Mouse (Mus musculus) hindbrain, embryonic 16.5 days (tissue): ENCODE results near the gene Polrmt. TPM values are rescaled to one million over a fixed set of nuclear protein-coding genes. Genes with fewer than 3 reads are reported as not detected.

ENCODE experiments used
- ATAC-seq: fragments of 200-750 bp; cut with Nextera tagmentation; 2 replicates; pipeline ENCODE4 v1.8.0; 2017; ENCODE audit warnings: moderate TSS enrichment, moderate library complexity
- H3K27ac ChIP-seq: fragments of 300-500 bp; sonication (generic); 2 replicates; pipeline ENCODE4 v1.5.1; 2014; ENCODE audit warnings: low read depth, mild to moderate bottlenecking, control low read depth, low read length, moderate library complexity
- H3K27me3 ChIP-seq: fragments of 300-500 bp; sonication (generic); replicated peaks from 2 replicates; pipeline ENCODE4 v1.6.1; 2014; ENCODE audit warnings: low read length; ENCODE audit not compliant: control insufficient read depth, insufficient read depth
- H3K36me3 ChIP-seq: fragments of 300-500 bp; sonication (generic); 2 replicates; pipeline ENCODE4 v1.6.1; 2014; ENCODE audit warnings: mild to moderate bottlenecking, low read length, moderate library complexity, mixed read lengths; ENCODE audit not compliant: control insufficient read depth, insufficient read depth
- H3K4me1 ChIP-seq: fragments of 300-500 bp; sonication (generic); 2 replicates; pipeline ENCODE4 v1.6.1; 2014; ENCODE audit warnings: low read depth, low read length; ENCODE audit not compliant: control insufficient read depth, insufficient read depth
- H3K4me2 ChIP-seq: fragments of 300-500 bp; sonication (generic); 2 replicates; pipeline ENCODE4 v1.6.1; 2014; ENCODE audit warnings: mild to moderate bottlenecking, low read length, control low read depth, moderate library complexity
- H3K4me3 ChIP-seq: fragments of 300-500 bp; sonication (generic); 2 replicates; pipeline ENCODE4 v1.5.1; 2014; ENCODE audit warnings: mild to moderate bottlenecking, low read length, control low read depth, moderate library complexity
- H3K9ac ChIP-seq: fragments of 300-500 bp; sonication (generic); 2 replicates; pipeline ENCODE4 v1.6.1; 2014; ENCODE audit warnings: low read depth, mild to moderate bottlenecking, control low read depth, low read length, moderate library complexity
- H3K9me3 ChIP-seq: fragments of 300-500 bp; sonication (generic); 2 replicates; pipeline ENCODE4 v1.6.1; 2014; ENCODE audit warnings: mild to moderate bottlenecking, low read length, moderate library complexity; ENCODE audit not compliant: control insufficient read depth
- WGBS: fragments of 180-500 bp; shearing (Covaris S2); extraction: QIAGEN DNeasy Blood & Tissue Kit; methylation state at CpG from one replicate; pipeline ENCODE4 v1.1.7; 2014; 5-methylcytosine and 5-hydroxymethylcytosine counted together
- polyA plus RNA-seq: library from polyadenylated mRNA; unstranded; fragments of >200 nt; fragmentation: Nextera tagmentation; extraction: Ambion mirVana; gene quantifications from 2 replicates; pipeline ENCODE4 v1.2.1, GENCODE M21; 2015

Polrmt gene
- polyA plus RNA-seq, 1 experiment from 2014 or later = 37.1 TPM

DNA sequence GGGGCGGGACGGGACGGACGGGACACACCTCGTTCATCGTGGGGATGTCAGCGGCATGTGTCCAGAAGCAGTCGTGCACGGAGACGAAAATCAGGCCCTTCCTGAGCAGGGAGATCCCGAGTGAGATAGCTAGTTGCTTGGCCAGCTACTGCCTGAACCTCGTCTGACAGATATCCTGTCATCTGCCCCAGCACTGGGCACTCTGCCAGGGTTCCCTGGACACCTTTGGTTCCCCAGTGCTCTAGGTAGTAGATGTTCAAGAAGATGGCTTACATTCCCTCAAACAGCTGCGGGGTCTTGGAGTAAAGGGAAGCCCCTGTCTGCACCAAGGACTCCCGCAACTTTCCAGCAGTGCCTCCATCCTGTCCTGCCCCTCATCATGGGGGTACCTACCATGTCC is 9.7 kb downstream of the Polrmt start:
- H3K9ac ChIP-seq = no peak overlapping the region
- H3K4me1 ChIP-seq = no peaks in the 10 kb centered on the region
- peaks cover 82% of the 10 kb centered on the region for H3K36me3 ChIP-seq
- WGBS = 85% methylated on average over 12 of the region's 14 CpGs
- peaks cover 2% of the 10 kb centered on the region; the same call in 1 of the 2 replicates for H3K27me3 ChIP-seq
- ATAC-seq = no peak
- H3K4me3 ChIP-seq = no peak overlapping the region
- no peak overlapping the region for H3K4me2 ChIP-seq
- H3K27ac ChIP-seq = no peak overlapping the region
- H3K9me3 ChIP-seq = peaks cover 44% of the 10 kb centered on the region

DNA sequence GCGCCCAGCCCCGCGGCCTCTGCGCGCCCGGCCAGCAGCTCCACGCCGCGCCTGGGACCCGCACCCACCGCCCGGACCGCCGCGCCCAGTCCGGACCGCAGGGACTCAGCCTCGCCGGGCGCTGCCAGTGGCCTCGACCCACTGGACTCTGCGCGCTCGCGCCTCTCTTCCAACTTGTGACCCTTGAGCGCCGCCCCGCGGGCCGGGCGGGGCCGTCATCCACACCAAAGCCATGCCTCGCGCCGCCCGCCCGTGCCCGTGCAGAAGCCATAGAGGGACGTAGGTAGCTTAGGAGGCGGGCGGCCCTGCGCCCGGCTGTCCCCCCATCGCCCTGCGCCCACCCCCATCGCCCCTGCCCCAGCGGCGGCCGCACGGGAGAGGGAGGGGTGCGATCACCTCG is 11.0 kb downstream of the Polrmt start:
- Histone ChIP-seq H3K4me3 (no peak overlapping the region), H3K9me3 (peaks cover 37% of the 10 kb centered on the region), H3K36me3 (peaks cover 76% of the 10 kb centered on the region), H3K27ac (no peak overlapping the region), H3K4me2 (no peak overlapping the region; the same call in 1 of the 2 replicates), H3K27me3 (peaks cover 2% of the 10 kb centered on the region; the same call in 1 of the 2 replicates), H3K9ac (no peak overlapping the region), H3K4me1 (no peaks in the 10 kb centered on the region)
- WGBS = 37% methylated on average over 43 of the region's 52 CpGs
- ATAC-seq = no peak

DNA sequence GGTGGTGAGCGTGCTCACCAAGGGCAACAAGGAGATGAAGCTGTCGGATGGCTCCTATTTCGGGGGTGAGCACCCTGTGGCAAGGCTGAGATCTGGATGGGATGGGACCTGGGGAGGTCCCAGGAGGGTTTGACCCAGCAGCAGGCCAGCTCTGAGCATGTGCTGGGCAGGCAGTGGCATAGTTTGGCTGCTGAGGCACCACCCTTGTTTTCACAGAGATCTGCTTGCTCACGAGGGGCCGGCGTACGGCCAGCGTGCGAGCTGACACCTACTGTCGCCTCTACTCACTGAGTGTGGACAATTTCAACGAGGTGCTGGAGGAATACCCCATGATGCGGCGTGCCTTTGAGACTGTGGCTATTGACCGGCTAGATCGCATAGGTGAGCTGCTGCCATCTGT is 12.5 kb downstream of the Polrmt start:
- Histone ChIP-seq H3K9me3 (peaks cover 22% of the 10 kb centered on the region), H3K9ac (no peak overlapping the region), H3K36me3 (peaks cover 61% of the 10 kb centered on the region), H3K4me3 (no peak overlapping the region), H3K27ac (no peak overlapping the region), H3K27me3 (peaks cover 2% of the 10 kb centered on the region; the same call in 1 of the 2 replicates), H3K4me2 (no peak overlapping the region), H3K4me1 (no peaks in the 10 kb centered on the region; the same call in 1 of the 2 replicates)
- no peak for ATAC-seq
- WGBS = 95% methylated on average over 15 of the region's 15 CpGs

DNA sequence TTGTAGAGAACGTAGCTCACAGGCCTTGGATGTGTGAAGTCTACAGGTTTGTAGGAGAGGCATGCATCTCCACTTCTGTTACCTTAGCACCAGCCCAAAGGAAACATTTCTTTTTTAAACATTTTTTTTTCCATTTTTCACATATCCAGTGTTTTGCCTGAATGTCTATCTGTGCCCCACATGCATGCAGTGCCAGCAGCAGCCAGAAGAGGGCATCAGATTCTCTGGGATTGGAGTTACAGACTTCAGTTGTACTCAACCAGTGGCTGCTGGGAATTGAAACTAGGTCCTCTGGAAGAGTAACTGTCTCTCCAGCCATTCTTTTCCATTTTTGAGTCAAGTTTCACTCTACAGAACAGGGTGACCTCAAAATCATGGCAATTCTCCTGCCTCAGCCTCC is 13.9 kb downstream of the Polrmt start:
- Histone ChIP-seq H3K9me3 (peaks cover 8% of the 10 kb centered on the region; the same call in 1 of the 2 replicates), H3K4me2 (no peak overlapping the region), H3K27ac (no peak overlapping the region), H3K4me1 (no peaks in the 10 kb centered on the region; the same call in 1 of the 2 replicates), H3K9ac (no peak overlapping the region), H3K4me3 (no peak overlapping the region), H3K36me3 (peaks cover 48% of the 10 kb centered on the region), H3K27me3 (peaks cover 2% of the 10 kb centered on the region; the same call in 1 of the 2 replicates)
- 100% methylated on average over 1 of the region's 1 CpGs for WGBS
- ATAC-seq = no peak

DNA sequence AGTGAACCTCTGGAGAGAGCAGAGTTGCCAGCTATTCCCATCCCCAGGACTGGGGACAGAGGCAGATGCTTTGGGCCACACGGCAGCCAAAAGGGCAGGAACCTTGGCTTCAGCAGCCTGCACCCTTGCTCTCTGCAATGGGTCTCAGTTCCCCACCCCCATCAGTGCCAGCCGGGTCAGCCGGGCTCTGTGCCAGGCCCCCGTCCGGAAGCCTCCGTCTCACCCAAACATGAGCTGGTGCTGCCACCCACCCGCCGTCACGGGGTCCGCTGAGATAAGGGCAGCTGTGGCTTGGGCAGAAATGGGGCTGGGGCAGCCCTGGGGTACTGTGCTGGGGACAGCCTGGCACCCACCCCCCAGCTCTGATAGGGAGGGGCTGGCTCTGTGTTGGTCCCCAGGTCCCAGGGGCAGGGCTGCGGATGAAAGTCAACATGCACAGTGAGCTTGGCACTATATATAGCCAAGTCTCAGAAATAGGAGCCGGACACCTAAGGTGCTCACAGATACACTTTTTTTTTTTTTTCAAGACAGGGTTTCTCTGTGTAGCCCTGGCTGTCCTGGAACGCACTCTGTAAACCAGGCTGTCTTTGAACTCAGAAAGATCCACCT is 16.9 kb downstream of the Polrmt start:
- ATAC-seq = no peak
- no peak overlapping the region for H3K4me3 ChIP-seq
- no peak overlapping the region for H3K4me2 ChIP-seq
- H3K27me3 ChIP-seq = no peaks in the 10 kb centered on the region
- H3K9ac ChIP-seq = no peak overlapping the region
- 70% methylated on average over 13 of the region's 13 CpGs for WGBS
- no peak overlapping the region for H3K27ac ChIP-seq
- peaks cover 19% of the 10 kb centered on the region for H3K36me3 ChIP-seq
- no peaks in the 10 kb centered on the region for H3K9me3 ChIP-seq
- no peaks in the 10 kb centered on the region; the same call in 1 of the 2 replicates for H3K4me1 ChIP-seq

DNA sequence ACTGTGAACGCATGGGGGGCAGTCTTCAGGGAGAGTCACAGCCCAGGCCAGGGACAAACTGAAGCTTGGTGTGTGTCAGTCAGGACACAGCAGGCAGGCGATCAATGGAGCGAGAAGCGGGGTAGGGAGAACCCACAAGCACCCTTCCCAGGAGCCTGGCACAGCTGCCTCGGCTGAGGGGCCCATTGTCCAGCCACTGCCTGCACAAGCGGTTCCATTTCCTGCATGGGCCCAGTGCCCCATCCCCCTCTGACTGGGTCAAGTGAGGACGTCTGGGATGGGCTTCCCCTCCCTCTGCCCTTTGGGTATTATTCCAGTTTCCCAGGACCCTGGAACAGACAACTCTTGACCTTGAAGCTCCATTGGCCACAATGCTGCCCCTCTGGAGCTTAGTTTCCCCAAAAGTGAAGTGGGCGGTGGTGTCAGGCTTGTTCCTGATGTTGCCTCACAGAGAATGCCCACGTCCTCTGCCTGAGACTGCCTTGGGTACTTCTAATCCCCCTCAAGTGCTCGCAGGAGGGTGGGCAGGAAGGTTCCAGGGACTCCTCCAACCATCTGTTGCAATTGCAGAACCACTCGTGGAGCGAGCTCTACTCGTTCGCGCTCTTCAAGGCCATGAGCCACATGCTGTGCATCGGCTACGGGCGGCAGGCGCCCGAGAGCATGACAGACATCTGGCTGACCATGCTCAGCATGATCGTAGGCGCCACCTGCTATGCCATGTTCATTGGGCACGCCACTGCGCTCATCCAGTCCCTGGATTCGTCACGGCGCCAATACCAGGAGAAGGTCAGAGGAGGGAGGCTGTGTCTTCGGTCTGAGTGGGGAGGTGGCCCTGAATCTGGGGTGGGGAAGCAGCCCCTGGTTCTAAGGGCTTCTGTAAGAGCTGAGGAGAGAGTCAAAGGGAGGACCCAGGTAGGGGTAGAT is 17.8 kb downstream of the Polrmt start:
- no peak overlapping the region for H3K4me2 ChIP-seq
- no peaks in the 10 kb centered on the region; the same call in 1 of the 2 replicates for H3K4me1 ChIP-seq
- no peaks in the 10 kb centered on the region for H3K27me3 ChIP-seq
- no peak for ATAC-seq
- H3K27ac ChIP-seq = no peak overlapping the region
- H3K4me3 ChIP-seq = no peak overlapping the region
- no peak overlapping the region for H3K9ac ChIP-seq
- WGBS = 64% methylated on average over 28 of the region's 28 CpGs
- peaks cover 13% of the 10 kb centered on the region for H3K36me3 ChIP-seq
- H3K9me3 ChIP-seq = no peaks in the 10 kb centered on the region

DNA sequence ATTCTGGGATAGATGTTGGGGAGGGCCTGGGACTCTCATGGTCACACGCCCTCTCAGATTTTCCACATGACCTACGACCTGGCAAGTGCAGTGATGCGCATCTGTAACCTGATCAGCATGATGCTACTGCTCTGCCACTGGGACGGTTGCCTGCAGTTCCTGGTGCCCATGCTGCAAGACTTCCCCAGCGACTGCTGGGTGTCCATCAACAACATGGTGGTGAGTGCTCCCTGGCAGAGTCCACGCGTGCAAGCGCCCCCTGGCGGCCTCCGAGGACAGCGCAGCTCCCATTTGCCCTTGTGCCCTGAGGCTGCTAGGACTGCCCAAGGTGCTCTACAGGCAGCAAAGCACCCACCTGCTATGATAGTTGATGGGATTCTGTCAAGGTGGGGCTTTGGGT is 20.3 kb downstream of the Polrmt start:
- Histone ChIP-seq H3K4me1 (no peaks in the 10 kb centered on the region; the same call in 1 of the 2 replicates), H3K4me2 (no peak overlapping the region), H3K4me3 (no peak overlapping the region), H3K27me3 (no peaks in the 10 kb centered on the region), H3K9ac (no peak overlapping the region), H3K36me3 (peaks cover 4% of the 10 kb centered on the region), H3K27ac (no peak overlapping the region), H3K9me3 (no peaks in the 10 kb centered on the region)
- no peak for ATAC-seq
- WGBS = 38% methylated on average over 11 of the region's 11 CpGs

DNA sequence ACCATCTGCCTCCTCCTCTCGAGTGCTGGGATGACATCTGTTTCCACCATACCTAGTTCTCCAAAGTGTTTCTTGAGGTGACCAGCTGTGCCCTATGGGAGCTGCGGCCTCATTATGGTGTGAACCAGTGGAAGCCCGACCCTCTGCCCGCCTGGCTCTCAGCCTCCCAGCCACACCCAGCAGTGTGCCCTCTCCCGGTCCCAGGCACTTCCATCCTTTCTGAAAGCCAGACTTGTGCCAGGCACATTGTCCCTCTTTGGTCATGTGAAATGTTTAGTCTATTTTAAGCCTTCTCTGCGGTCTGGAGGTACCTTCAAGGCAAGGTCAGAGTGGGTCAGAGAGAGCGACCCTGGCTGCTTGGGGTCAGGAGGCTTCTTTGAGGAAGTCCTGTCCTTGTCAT is 22.7 kb downstream of the Polrmt start:
- H3K27ac ChIP-seq = no peak overlapping the region
- no peaks in the 10 kb centered on the region for H3K27me3 ChIP-seq
- H3K9ac ChIP-seq = no peak overlapping the region
- no peaks in the 10 kb centered on the region for H3K9me3 ChIP-seq
- 86% methylated on average over 7 of the region's 7 CpGs for WGBS
- no peak overlapping the region for H3K4me3 ChIP-seq
- no peak overlapping the region for H3K4me2 ChIP-seq
- H3K4me1 ChIP-seq = no peaks in the 10 kb centered on the region; the same call in 1 of the 2 replicates
- no peak for ATAC-seq
- H3K36me3 ChIP-seq = peaks cover 2% of the 10 kb centered on the region; the same call in 1 of the 2 replicates

DNA sequence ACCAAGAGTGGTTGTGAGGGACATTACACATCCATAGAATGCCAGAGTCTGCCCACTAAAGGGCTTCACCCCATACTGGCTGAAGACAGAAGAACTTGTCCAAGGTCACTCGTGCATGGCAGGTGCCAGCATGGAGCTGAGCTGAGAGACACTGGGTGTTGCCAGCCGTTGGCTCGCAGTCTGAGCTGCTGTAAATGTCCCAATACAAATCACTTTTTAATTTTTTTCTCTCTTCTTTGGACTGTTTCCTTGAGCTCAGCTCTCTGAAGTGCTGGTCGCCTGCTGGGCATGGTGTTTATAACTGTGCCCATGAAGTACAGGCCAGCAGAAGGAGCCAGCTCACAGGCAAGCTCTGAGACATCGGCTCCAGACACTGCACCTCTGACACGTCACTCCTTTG is 23.3 kb downstream of the Polrmt start:
- Histone ChIP-seq H3K9me3 (no peaks in the 10 kb centered on the region), H3K9ac (no peak overlapping the region)
- WGBS = 57% methylated on average over 6 of the region's 6 CpGs

More for the DNA sequence above, 23.3 kb downstream of the Polrmt start:
- Histone ChIP-seq H3K27me3 (peaks cover 4% of the 10 kb centered on the region; the same call in 1 of the 2 replicates), H3K4me2 (no peak overlapping the region), H3K36me3 (peaks cover 2% of the 10 kb centered on the region; the same call in 1 of the 2 replicates), H3K4me3 (no peak overlapping the region), H3K4me1 (peaks cover 3% of the 10 kb centered on the region), H3K27ac (no peak overlapping the region)
- peak; percentile 26; the same call in 1 of the 2 replicates for ATAC-seq
